Mouse (Mus musculus) spleen, postnatal 10 days (tissue): Measurements from ENCODE around the gene Gabrr3.
A peak's percentile ranks its signal among the peaks of the same experiment; 100 is the strongest.

ENCODE experiments used
- DNase-seq, 2 experiments: peaks; one replicate each; pipeline ENCODE4 v3.0.0; 2021 to 2022; ENCODE audit warnings: low spot score in 2 of 2

Gabrr3 gene

DNA sequence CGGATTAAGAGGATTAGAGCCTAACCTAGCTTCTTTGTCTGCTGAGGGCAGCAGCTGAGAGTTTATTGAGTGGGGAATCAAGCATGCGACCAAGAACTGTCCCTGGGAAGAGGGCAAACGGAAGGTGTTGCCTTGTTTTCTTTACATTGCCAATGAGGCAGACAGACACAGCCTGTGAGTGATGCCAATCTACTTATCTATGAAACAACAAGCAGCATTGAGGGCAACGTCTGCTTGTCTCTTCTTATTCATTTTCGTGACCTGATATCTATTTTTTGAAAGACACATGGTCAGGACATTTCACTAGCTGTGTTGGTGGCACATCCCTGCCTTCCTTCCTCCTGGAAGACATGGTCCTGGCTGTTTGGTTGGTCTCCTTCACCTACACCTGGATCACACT lies at the start of gene Gabrr3:
TSS of gene Gabrr3 (plus strand) at position 301 of the 400 bp plus-strand sequence.
- no peak for DNase-seq

DNA sequence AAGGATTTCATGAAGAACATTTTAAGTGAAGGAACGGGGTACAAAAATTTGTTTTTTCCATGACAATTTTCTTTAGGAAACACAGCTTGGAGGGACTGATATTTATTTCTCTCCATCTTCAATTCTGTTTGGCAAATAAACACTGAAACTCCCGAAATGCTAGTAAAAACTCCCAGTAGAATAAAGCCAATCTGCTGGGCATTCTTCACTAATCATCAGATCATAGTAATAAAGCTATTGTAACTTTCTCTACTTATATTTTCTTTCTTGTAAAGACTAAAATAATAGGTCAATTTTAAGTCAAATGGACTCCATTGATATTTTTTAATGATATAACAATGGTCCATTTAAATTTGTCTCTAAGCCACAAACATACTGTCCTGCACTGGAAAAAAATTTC lies 43.2 kb upstream of the Gabrr3 start, which contains the start of gene Olfr209:
TSS of gene Olfr209 (minus strand) at position 101 of the 400 bp plus-strand sequence.
- no peak for DNase-seq

DNA sequence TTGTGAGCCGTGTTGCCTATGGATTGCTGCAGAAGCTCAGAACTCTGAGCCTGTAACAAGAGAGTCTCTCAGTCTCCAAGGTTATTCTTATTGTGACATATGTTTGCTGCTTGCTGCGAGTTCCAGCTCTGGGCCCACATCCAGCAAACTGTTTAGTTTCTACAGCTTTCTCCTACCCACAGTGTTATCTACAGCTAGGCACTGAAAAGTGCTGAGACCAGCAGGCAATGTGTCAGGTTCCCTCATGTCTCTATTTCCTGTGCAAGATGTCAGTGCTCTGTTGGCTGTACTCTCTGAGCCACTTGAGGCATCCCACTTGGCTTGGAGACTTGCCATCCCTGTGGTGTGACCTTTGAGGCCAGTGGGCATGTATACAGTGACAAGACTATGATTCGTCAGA lies 13.8 kb upstream of the Gabrr3 start:
- DNase-seq: no peak

DNA sequence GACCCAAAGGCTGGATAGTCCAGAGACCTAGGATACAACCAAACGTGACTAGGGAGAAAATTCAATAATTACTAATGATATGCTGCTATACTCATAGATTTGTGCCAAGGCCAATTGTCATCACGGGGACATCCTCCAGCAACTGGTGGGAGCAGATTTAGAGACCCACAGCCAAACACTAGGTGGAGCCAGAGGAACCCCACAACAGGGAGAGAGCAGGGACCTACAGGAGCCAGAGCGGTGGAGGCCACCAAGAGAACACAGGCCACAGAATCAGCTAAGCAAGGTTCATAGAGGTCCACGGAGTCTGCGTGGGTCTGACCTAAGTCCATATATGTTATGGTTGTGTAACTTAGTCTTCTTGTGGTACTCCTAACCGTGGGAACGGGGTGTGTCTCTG lies 6.0 kb upstream of the Gabrr3 start:
- no peak for DNase-seq

DNA sequence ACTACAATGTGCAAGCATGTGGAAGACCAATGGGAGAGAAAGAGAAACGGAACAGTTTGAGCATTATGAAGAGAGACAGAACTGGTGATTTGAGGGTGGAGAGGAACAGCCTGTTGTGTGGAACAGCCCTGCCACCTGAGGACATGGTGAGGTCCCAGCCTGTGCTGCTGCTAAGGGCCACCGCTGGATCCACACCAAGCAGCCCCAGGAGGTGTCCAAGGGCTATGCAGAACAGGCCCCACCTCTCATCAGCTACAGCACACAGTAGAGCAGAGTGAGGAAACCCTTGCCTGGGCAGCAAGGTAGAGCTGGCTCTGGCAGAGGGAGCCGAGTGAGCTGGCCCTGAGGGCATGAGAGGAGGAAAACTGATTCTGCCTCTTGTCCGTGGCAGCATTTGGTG lies 5.1 kb upstream of the Gabrr3 start:
- DNase-seq: no peak

DNA sequence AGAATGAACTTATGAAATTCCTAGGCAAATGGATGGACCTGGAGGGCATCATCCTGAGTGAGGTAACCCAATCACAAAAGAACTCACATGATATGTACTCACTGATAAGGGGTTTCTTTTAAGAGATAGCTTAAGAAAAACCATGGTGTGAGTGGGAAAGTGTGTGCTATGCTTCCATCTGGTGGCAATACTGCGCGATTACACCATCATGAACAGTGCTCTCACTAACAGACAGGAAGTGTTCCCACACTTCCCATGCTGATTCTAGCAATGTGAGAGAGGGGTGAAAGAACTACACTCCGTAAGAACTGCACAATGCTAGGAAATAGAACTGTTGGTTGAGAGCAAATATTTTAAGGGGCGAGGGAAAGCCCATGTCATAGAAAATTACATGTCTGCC lies 3.4 kb upstream of the Gabrr3 start:
- DNase-seq: no peak

DNA sequence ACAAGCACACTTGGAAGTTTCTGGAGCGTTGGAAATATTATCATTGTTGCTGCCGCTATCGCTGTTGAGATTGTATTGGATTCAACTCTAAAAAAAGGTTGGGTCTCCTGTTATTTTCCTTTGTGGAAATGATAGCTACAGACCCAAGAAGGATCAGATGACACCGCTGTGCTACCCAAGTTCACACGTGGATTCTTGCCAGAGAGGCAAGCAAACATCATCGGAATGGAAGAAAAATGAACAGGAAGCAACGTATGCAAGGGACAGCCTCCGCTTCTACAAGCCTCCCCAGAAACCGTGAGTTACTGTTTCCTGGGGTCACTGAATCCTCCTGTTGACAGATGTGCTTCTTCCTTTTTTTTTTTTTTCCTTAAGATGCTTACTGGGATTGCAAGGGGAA lies 2.3 kb upstream of the Gabrr3 start:
- DNase-seq: no peak

DNA sequence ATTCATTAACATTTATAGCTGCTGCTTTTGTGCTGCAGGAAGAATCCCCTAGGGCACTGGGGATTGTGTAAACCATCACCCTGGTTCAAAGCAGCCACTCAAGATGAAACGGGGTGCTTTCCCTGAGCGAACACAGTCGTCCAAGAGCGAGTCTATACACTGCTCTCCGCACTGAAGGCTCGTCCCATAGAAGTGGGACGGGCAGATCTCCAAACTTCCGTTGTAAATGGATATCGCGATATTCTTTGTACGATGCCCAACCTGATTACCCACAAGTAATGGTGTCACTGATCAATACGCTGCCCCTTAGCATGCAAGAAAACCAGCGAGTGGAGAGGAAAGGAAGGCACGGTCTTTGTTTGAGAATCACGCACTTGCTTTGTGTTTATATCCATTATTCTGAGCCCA lies 2.2 kb downstream of the Gabrr3 start:
- no peak for DNase-seq

DNA sequence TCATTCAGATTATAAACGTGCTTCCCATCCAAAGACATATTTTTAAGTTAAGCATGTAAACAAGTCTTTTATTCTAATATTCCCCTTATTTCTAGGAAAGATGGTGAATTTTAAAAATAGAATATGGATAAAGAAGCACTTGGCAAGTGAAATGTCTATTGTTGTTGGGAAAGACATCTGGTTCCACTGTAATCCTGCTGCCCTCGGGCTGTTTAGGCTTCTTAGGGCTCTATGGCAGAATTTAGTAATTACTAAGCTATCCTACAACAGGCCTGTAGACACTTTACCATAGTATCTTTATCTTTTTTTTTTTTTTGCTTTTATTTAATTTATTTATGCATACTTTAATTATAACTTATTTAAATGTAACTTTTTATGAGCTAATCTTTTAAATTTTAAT lies 2.7 kb downstream of the Gabrr3 start:
- no peak for DNase-seq

DNA sequence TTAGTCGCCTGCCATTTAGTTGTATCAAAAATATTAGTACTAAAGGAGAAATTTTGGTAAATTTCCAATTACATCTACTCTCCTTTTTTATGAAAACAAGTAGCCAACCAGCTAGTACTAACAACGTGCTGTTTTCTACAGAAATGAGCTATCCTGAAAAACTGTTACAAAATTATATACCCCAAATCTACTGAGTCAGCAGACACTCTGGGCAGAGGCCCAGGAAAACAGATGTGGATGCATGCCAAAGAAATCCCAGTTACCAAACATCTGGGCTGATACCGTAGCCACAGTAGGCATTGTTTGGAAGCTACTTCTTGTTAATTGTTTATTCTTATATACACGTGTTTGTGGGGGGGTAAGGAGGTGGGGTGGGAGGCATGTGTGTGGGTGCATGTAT lies 6.3 kb downstream of the Gabrr3 start:
- no peak for DNase-seq

DNA sequence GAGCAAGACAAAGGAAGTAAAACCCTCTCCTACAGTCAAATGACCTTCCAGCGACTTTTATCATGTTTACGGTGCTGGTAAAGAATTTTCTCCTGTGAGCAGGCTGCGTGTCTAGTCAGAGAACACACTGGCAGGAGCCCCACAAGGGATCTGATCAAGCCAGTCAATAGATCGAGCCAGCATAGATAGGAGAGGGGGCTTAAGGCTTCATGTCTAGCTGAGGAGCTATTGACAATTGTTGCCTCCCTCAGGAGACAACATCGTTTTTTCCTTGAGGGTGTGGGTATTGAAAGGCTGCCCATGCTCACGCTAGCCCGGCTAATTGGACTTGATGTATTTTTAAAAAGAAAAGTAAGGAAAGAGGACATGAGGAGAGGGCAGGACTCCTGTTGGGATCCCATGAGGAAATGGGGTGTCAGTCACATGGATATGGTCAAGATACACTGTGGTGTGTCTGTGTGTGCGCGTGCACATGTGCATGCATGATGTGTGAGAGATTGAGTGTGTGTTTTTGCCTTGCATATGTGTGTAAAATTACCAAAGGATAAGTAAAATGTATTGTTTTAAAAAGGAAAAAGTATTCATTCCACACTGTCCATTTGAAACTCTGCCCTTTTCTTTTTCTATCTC lies 13.2 kb downstream of the Gabrr3 start:
- no peak for DNase-seq

DNA sequence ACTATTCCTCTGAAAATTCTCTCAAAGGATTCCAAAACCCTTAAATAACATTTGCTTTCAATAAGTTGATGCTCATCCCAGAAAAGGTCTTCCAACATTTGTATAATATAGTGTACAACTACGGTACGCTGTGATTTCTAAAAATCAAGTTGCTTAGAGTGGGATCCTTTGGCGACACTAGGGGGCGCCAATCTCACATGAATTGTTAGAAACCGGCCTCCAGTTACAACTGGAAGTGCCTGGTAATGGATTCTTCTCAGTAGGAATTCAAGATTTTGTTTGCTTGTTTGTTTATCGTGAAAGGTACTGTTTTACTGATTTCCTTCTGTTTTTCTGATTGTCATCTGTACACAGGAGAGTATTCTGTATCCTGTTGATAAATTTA lies 13.7 kb downstream of the Gabrr3 start:
- peak in 1 of 2 experiments; percentile 69 for DNase-seq

DNA sequence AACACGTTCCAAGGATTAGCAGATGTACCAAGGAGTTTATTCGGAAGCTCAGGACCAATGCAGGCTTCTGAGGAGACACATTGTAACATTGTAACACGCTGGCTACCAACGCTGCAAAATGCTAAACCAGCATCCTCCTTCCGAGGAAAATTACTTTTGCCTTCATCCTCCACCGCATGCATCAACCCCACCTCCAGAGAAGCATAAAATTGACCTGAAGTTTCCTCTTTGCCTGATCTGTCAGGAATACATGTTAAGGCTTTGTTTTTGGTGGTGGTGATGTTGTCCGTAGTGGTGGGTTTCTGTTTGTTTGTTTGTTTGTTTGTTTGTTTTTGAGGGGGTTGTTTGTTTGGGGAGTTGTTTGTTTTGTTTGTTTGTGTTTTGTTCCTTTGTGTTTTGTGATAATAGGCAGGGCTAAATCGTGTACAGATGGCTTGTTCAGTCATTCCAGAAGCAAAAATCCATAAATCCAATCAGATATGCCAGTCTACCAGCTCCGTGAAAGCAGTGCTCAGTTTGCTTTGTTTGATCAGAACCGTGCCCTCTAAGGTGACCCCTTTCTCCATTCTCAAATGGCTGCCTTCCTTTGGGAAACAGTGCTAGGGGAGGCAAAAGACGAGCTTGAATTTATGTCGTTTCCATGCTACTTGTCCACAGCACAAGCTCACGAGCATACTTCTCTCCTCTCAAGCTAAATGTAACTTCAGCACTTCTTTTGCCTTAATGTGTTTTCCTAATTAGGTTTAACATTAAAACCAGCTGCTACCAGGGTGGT lies 14.6 kb downstream of the Gabrr3 start:
- DNase-seq: no peak

DNA sequence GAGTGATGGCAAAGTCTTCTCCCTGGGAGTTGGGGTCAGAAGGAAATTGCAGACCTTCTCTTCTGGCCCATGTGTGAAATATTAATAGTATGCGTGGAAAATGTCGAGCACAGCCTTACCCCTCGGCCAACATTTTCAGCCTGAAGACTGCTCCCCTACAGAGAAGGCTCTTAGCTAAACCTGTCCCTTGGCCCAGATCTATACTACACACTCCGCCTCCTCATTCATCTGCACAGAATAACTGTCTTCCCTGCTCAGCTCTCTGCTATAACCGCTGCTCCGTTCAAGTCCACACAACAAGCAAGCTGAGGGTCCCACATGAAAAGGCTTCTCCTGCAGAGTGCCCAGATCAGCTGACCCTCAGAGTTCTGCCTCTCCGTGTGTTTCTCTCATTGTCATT lies 20.8 kb downstream of the Gabrr3 start:
- no peak for DNase-seq

DNA sequence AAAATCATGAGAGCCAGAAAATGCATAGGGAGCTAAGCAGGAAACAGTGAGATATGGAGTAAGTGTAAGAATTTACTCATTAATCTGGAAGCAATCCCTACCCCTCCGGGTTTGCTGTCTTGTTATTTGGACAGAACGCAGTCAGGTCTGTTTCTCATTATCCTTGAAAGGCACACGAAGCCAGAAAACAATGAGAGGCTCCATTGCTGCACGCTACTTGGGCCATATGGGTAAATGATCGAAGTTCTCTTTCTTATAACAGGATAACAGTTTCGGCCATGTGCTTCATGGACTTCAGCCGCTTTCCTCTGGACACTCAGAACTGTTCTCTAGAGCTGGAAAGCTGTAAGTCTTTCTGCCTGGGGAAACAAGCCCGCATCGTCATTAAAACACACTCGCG lies 26.0 kb downstream of the Gabrr3 start:
- no peak for DNase-seq

DNA sequence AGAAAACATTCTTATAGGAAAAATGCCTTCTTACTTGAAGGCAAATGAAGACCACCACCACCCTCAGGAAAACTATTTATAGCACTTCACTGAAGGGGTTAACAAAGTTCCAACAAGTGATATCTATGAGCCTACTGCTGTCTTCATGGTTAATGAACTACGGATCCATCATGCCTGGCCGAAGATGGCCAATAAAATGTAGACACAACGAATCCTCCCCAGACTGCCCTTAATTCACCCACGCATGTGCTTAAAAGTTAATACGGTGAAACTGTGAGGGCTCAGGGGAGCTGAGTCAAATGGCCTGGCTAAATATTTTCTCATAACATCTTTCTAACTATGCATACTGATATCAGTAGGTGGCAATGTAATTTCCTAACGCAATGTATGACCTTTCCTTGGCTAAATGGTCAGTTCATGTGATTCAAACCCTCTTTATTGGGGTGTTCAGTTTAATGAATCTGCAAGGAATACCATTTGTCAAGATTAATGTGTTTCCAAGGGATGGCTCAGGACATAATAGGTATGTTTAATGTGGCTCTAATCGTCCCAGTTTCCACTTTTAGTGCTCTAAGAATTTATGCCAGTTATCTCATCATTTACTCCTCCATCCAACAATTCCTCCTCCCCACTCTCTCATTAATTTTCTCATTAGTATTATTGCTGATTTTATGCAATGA lies 37.9 kb downstream of the Gabrr3 start:
- DNase-seq: no peak

DNA sequence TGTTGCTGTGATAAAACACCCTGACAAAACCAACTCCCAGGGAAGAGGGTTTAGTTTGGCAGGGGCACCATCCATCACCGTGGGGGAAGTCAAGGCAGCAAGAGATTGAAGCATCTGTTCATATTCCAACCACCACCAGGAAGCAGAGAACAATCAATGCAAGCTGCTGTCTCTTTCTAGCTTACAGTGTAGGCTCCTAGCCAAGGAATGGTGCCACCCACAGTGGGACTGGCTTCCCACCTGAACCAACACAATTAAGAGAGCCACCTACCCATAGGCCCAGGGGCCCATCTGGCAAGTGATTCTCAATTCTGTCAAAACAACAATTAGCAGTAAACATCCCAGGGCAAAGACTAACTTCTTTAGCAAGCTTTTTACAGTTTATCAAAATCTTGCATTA lies 41.0 kb downstream of the Gabrr3 start:
- DNase-seq: no peak

DNA sequence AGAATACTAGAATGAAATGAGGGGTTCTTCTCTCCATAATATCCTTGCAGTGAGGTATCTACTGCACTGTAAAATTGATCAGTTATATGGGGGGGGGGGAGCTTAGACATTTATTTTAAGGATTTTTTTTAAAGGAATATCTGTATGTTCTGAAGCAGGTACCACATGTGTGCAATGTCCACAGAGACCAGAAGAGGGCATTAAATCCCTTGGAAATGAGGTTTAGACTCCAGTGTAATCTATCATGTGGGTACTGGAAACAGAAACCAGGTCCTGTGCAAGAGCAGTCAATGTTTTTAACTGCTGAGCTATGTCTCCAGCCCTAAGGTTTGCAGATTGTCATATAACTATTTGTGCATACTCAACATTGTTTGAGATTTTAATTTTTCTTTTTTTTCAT lies 42.0 kb downstream of the Gabrr3 start:
- no peak for DNase-seq

DNA sequence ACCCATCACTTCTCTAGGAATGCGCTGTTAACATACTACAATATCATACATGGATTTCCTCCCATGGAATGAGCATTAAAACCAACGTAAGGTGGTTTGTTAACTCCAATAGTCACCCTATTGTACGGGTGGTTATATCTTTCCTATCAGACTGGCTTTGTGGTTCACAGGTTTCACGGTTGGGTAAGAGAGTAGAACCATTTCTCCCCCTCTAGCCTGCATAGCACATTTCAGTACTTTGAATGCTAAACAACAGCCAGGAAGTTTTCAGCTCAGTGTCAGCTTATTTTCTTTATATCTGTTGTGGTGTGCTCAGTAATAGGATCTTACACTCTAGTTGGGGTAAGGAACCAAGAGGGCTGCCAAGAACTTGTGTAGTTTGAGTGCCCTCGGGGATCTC lies 44.7 kb downstream of the Gabrr3 start:
- no peak for DNase-seq

DNA sequence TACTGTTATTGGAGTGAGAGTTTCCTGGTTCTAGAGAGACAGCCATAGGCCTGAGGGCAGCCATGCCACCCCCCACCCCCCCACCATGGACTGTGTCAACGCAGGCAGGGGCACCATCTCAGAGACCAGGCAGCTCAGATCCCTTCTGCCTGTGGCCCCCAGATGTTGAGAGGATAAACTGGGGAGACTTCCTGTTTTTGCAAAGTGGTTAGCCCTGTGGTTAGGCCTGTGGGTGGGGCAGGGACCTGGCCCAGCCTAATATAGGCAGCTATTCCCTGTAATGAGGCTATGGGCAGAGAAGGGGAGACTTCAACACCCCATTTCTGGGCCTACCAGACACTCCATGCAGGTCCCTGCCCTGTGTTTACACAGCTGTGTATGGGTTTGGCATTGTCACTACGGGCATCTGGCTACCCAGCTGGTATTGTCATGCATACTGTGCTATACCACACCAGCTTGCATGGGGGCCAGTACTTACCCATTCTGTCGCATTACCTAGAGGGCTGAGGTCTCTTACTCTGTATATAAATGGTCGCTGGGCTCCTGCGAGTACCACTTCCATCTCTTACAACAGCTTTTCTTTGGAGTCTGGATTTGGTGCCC lies 52.2 kb downstream of the Gabrr3 start:
- peak; percentile 18 to 32 for DNase-seq

DNA sequence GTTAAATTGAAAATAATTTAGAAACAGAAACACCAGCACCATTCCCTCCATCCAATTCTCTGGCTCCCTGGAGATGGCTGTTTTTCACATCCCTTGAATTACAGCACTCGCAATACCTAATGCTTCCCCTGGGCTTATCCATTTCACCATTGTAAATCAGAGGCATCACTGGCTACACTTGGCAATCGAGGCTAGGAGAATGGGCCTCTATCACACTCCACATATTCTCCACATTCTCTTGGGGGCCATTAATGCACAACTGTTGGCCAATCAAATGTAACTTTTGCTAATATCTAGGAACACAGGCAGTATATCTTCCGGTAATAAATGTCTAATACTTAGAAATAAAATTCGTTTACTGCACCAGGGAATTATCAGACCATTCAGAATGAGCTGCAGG lies 56.4 kb downstream of the Gabrr3 start:
- DNase-seq: no peak

DNA sequence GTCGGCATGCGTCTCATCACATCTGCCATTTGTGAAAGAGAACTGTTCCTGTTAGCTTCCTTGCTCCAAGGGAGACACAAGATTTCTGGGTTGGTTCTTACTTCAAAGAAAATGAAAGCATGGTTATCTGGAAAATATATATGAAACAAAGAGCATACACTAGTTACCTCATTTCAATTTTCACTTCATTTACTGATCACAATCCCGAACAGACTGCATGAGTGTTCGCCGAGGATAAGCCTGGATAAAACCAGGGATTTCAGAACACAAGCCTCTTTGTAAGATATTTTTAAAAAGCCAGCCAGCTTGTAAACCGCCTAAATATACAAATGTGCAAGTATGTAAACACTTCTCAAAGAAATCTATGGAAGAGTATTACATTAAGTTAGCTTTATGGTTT lies 56.8 kb downstream of the Gabrr3 start:
- no peak for DNase-seq

DNA sequence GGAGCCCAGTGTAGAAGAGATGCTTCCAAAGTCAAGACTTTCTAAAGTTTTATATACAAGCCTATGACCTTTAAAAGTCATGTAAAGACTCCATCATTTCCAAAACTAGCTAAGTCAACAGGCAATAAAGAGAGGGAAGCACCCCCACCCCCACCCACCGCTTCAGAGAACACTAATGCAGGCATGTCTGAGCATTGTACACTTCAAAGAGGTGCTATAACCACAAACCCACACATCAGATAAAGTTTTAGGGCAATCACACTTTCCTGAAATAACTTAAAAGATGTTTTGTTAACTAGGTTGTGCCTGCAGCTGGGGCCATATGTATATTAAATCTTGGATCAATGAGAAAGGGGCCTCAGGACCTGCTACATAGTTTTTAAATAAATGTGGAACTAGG lies 62.7 kb downstream of the Gabrr3 start:
- no peak for DNase-seq
